Mouse (Mus musculus): Measurements from ENCODE around the gene Dnm3. TPM values are rescaled to one million over a fixed set of nuclear protein-coding genes. Genes with fewer than 3 reads are reported as not detected.

The Dnm3 gene
- total and polyA plus RNA-seq, 3 experiments = not detected

GRCm38 (mm10) chr1:162099203-162099602 is 378.6 kb downstream of the Dnm3 start:
- Histone ChIP-seq H3K27ac (ENCODE audit: control insufficient read depth, low read depth, low read length) (no peak overlapping the region), H3K9ac (ENCODE audit: control insufficient read depth, low read depth, low read length, poor library complexity, severe bottlenecking) (no peak overlapping the region), H3K4me3 (ENCODE audit: control insufficient read depth in 1 of 2, insufficient read depth in 1 of 2, low read depth in 2 of 2, low read length in 2 of 2) (no peak overlapping the region), H3K79me2 (ENCODE audit: control insufficient read depth, insufficient read depth, low read length, poor library complexity) (no peaks in the 10 kb centered on the region), H3K4me1 (ENCODE audit: control insufficient read depth in 1 of 2, insufficient read depth in 2 of 2, low read length in 2 of 2) (no peaks in the 10 kb centered on the region), H3K36me3 (ENCODE audit: control insufficient read depth in 1 of 2, insufficient read depth in 2 of 2, low read length in 2 of 2) (peaks cover 0 to 5% of the 10 kb centered on the region in 2 experiments; a peak in 1 of 4 replicates), H3K9me3 (replicated peaks; ENCODE audit: insufficient read depth, low read length) (no peaks in the 10 kb centered on the region), H3K27me3 (ENCODE audit: control insufficient read depth in 1 of 2, insufficient read depth in 2 of 2, low read length in 2 of 2) (no peaks in the 10 kb centered on the region)
- TF ChIP-seq ZC3H11A (IDR thresholded peaks at IDR 0.05; ENCODE audit: low read depth, low read length) (no peak), UBTF (IDR thresholded peaks at IDR 0.05; ENCODE audit: borderline replicate concordance, insufficient read depth, low read depth, low read length) (no peak), TAL1 (IDR thresholded peaks at IDR 0.05; ENCODE audit: low read length) (peak; percentile 10; the same call in 1 of the 2 replicates), MYC (IDR thresholded peaks at IDR 0.05; ENCODE audit: low read depth, low read length) (peak; percentile 40; the same call in 1 of the 2 replicates), E2F4 (IDR thresholded peaks at IDR 0.05; ENCODE audit: borderline replicate concordance, low read depth, low read length) (no peak), GATA1 (IDR thresholded peaks at IDR 0.05; ENCODE audit: low read depth, low read length) (peak; percentile 77), EP300 (IDR thresholded peaks at IDR 0.05; ENCODE audit: low read depth in 1 of 2, low read length in 2 of 2) (peak; percentile 63 to 85), TCF12 (IDR thresholded peaks at IDR 0.05; ENCODE audit: low read depth, low read length) (peak; percentile 72), NELFE (IDR thresholded peaks at IDR 0.05; ENCODE audit: low read depth, low read length) (no peak), MAFK (IDR thresholded peaks at IDR 0.05; ENCODE audit: borderline replicate concordance, low read depth, low read length) (no peak), SIN3A (IDR thresholded peaks at IDR 0.05; ENCODE audit: low read length) (no peak), RCOR1 (IDR thresholded peaks at IDR 0.05; ENCODE audit: low read depth, low read length) (peak; percentile 31; the same call in 1 of the 2 replicates), ZMIZ1 (IDR thresholded peaks at IDR 0.05; ENCODE audit: low read depth, low read length) (no peak), USF1 (IDR thresholded peaks at IDR 0.05; ENCODE audit: low read depth, low read length) (no peak), POLR2A (IDR thresholded peaks at IDR 0.05; ENCODE audit: control insufficient read depth in 1 of 2, insufficient read depth in 1 of 2, low read depth in 1 of 2, low read length in 2 of 2, poor library complexity in 1 of 2) (no peak), ZKSCAN1 (IDR thresholded peaks at IDR 0.05; ENCODE audit: low read depth, low read length) (no peak), KAT2A (conservative IDR thresholded peaks at IDR 0.05; ENCODE audit: low read depth, low read length) (no peak), USF2 (IDR thresholded peaks at IDR 0.05; ENCODE audit: borderline replicate concordance in 1 of 2, insufficient read depth in 1 of 2, low read depth in 1 of 2, low read length in 2 of 2) (no peak)
- peak; percentile 64 for DNase-seq (ENCODE audit: low read depth, low spot score)

GRCm38 (mm10) chr1:162094523-162095272 is 383.1 kb downstream of the Dnm3 start:
- H3K27me3 ChIP-seq (ENCODE audit: control insufficient read depth in 1 of 2, insufficient read depth in 2 of 2, low read length in 2 of 2) = no peaks in the 10 kb centered on the region
- H3K4me1 ChIP-seq (ENCODE audit: control insufficient read depth in 1 of 2, insufficient read depth in 2 of 2, low read length in 2 of 2) = no peaks in the 10 kb centered on the region
- H3K27ac ChIP-seq (ENCODE audit: control insufficient read depth, low read depth, low read length) = no peak overlapping the region
- TF ChIP-seq KAT2A (conservative IDR thresholded peaks at IDR 0.05; ENCODE audit: low read depth, low read length) = no peak
- no peak for TF ChIP-seq CHD1 (IDR thresholded peaks at IDR 0.05; ENCODE audit: low read depth, low read length)
- TF ChIP-seq ZKSCAN1 (IDR thresholded peaks at IDR 0.05; ENCODE audit: low read depth, low read length) = no peak
- TF ChIP-seq USF1 (IDR thresholded peaks at IDR 0.05; ENCODE audit: low read depth, low read length) = no peak
- TF ChIP-seq RAD21 (IDR thresholded peaks at IDR 0.05; ENCODE audit: low read depth, low read length) = no peak
- TF ChIP-seq BHLHE40 (IDR thresholded peaks at IDR 0.05; ENCODE audit: borderline replicate concordance, low read depth, low read length) = no peak
- no peak for TF ChIP-seq MAX (IDR thresholded peaks at IDR 0.05; ENCODE audit: low read length)
- no peak for TF ChIP-seq ETS1 (IDR thresholded peaks at IDR 0.05; ENCODE audit: low read depth, low read length)
- no peak for TF ChIP-seq RCOR1 (IDR thresholded peaks at IDR 0.05; ENCODE audit: low read depth, low read length)
- TF ChIP-seq NELFE (IDR thresholded peaks at IDR 0.05; ENCODE audit: low read depth, low read length) = no peak
- no peak for TF ChIP-seq ZNF384 (IDR thresholded peaks at IDR 0.05; ENCODE audit: low read depth, low read length)
- no peak for TF ChIP-seq TAL1 (IDR thresholded peaks at IDR 0.05; ENCODE audit: low read length)
- TF ChIP-seq NRF1 (IDR thresholded peaks at IDR 0.05; ENCODE audit: insufficient read depth, low read depth, low read length, poor library complexity, severe bottlenecking) = no peak
- TF ChIP-seq MYC (IDR thresholded peaks at IDR 0.05; ENCODE audit: low read depth, low read length) = no peak
- TF ChIP-seq ZC3H11A (IDR thresholded peaks at IDR 0.05; ENCODE audit: low read depth, low read length) = no peak
- TF ChIP-seq TBP (IDR thresholded peaks at IDR 0.05; ENCODE audit: low read depth, low read length) = no peak
- no peak for TF ChIP-seq JUND (IDR thresholded peaks at IDR 0.05; ENCODE audit: low read depth, low read length)
- TF ChIP-seq CHD2 (IDR thresholded peaks at IDR 0.05; ENCODE audit: low read length) = no peak
- TF ChIP-seq UBTF (IDR thresholded peaks at IDR 0.05; ENCODE audit: borderline replicate concordance, insufficient read depth, low read depth, low read length) = no peak
- H3K9ac ChIP-seq (ENCODE audit: control insufficient read depth, low read depth, low read length, poor library complexity, severe bottlenecking) = no peak overlapping the region
- H3K4me3 ChIP-seq (ENCODE audit: control insufficient read depth in 1 of 2, insufficient read depth in 1 of 2, low read depth in 2 of 2, low read length in 2 of 2) = no peak overlapping the region
- no peaks in the 10 kb centered on the region for H3K9me3 ChIP-seq (replicated peaks; ENCODE audit: insufficient read depth, low read length)
- H3K79me2 ChIP-seq (ENCODE audit: control insufficient read depth, insufficient read depth, low read length, poor library complexity) = no peaks in the 10 kb centered on the region
- no peak for DNase-seq (ENCODE audit: low read depth, low spot score)
- peaks cover 0 to 4% of the 10 kb centered on the region in 2 experiments; a peak in 1 of 4 replicates for H3K36me3 ChIP-seq (ENCODE audit: control insufficient read depth in 1 of 2, insufficient read depth in 2 of 2, low read length in 2 of 2)
